Mouse (Mus musculus): ENCODE measurements around the gene Cltc. TPM values are rescaled to one million over a fixed set of nuclear protein-coding genes. Genes with fewer than 3 reads are reported as not detected.

Gene Cltc
- polyA plus RNA-seq, 1 experiment from 2014 or later: 164 TPM

DNA sequence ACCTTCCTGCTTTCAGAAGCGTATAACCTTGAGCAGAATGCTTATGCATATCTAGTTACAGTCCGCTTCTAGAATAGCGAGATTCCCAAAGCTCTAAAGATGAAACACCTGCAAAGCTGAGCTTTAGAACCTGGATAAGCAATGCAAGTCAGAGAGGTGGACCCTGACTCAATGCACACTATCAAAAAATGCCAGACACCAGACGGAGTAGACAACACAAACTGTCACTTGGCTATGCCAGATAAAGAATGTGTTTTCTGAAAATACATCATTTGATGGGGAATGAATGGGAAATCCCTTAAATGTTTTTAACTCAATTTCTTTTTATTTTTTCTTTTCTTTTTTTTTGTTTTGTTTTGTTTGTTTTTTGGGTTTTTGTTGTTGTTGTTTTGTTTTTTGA is 81.8 kb downstream of the Cltc start:
- no peak overlapping the region for H3K27ac ChIP-seq (replicated peaks)
- H3K27me3 ChIP-seq: no peaks in the 10 kb centered on the region
- no peak overlapping the region for H3K9ac ChIP-seq
- no peak overlapping the region for H3K4me2 ChIP-seq
- no peak overlapping the region for H3K4me3 ChIP-seq
- H3K4me1 ChIP-seq (replicated peaks): no peaks in the 10 kb centered on the region
- 93% methylated on average over 4 of the region's 4 CpGs for WGBS
- ATAC-seq (ENCODE audit: low FRiP score, low read depth): no peak
- no peaks in the 10 kb centered on the region for H3K9me3 ChIP-seq
- H3K36me3 ChIP-seq: no peaks in the 10 kb centered on the region

DNA sequence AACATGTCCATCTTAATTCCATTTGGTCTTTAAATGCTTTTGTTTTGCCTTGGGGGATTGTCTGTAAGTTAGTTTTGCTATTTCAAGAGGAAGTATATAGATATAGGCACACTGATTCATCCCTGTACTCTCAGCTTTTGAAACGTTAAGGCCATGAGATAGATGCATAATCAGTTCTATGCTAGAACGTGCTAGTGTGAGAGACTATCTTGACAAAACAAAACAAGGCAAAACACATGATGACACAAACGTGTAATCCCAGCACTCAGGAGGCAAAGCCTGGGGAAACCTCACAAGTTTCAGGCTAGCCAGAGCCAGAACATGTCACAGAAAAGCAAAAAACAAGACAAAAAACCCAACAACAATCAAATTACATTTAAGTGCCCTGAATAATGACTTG is 84.6 kb downstream of the Cltc start:
- Histone ChIP-seq H3K9me3 (no peaks in the 10 kb centered on the region), H3K9ac (no peak overlapping the region), H3K27me3 (no peaks in the 10 kb centered on the region), H3K36me3 (no peaks in the 10 kb centered on the region), H3K27ac (replicated peaks) (no peak overlapping the region), H3K4me3 (no peak overlapping the region), H3K4me2 (no peak overlapping the region), H3K4me1 (replicated peaks) (no peaks in the 10 kb centered on the region)
- WGBS: 84% methylated on average over 3 of the region's 3 CpGs
- no peak for ATAC-seq (ENCODE audit: low FRiP score, low read depth)

DNA sequence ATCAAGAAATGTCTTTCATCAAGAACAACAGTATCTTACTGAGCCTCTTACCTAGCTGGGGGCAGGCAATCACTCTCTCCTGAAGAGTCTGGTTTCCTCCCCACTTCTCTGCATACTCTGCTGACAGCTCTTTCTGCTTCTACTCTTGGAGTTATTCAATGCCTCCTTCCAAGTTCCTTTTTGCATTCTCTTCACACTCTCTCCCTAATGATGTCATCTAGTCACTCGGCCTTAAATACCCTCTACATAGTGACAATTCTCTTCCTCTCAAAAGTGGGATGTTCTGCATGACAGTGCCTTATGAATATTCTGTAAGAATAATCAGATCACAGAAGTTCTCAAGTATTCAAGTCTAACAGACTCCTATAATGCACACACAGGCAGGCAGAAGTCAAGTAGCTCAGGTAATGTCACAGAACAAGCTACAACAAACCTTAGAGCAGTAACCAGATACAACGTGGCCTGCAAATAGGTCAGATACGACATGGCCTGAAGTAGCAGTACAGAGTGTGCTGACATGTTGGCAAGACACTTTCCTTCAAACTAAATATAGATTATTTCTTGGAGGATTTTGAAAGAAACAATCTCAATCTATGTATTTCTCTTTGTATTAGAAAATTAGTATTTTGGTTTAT is 86.2 kb downstream of the Cltc start:
- no peaks in the 10 kb centered on the region for H3K9me3 ChIP-seq
- 62% methylated on average over 3 of the region's 3 CpGs for WGBS
- H3K36me3 ChIP-seq: no peaks in the 10 kb centered on the region
- no peak overlapping the region for H3K4me3 ChIP-seq
- ATAC-seq (ENCODE audit: low FRiP score, low read depth): no peak
- H3K27ac ChIP-seq (replicated peaks): no peak overlapping the region
- no peaks in the 10 kb centered on the region for H3K27me3 ChIP-seq
- no peak overlapping the region for H3K4me2 ChIP-seq
- no peak overlapping the region for H3K9ac ChIP-seq
- H3K4me1 ChIP-seq (replicated peaks): no peaks in the 10 kb centered on the region

DNA sequence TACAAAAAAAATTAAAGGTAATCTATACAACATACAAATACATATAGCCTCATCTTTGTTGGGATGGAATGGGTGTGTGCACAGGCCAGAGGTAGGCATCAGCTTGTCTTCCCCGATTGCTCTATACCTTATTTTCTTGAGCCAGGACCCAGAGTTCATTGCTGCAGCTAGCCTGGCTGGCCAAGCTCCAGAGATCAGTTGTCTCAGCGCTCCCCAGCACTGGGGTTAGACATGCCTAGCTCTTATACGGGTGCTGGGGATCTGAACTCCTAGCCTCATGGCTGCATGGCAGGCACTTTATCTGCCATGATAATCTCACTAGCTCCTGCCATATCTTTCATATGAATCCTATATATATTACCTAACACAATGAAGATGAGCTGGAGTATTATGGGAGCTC is 89.2 kb downstream of the Cltc start:
- Histone ChIP-seq H3K36me3 (peaks cover 21% of the 10 kb centered on the region), H3K27ac (replicated peaks) (no peak overlapping the region), H3K4me2 (no peak overlapping the region), H3K4me1 (replicated peaks) (no peaks in the 10 kb centered on the region), H3K27me3 (no peaks in the 10 kb centered on the region), H3K9ac (no peak overlapping the region), H3K9me3 (no peaks in the 10 kb centered on the region), H3K4me3 (no peak overlapping the region)
- 90% methylated on average over 3 of the region's 3 CpGs for WGBS
- no peak for ATAC-seq (ENCODE audit: low FRiP score, low read depth)

DNA sequence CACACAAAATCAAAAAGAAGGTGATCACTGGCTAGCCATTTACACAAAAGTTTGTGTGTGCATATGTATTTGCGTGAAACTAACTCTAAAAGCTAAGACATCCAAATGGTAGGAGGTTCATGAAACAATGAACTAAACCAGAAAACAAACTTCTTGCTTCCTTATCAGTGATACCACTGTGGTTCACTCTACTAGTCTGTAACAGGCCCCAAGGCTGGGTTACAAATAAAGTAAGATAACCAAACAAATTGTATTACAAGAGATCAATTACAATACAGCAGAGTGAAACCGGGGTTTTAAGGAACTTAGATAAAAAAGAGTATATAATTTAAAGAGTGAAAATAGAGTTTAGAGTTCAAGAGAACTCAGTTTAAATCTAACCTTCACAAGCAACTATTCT is 89.8 kb downstream of the Cltc start:
- Histone ChIP-seq H3K4me1 (replicated peaks) (no peaks in the 10 kb centered on the region), H3K27me3 (no peaks in the 10 kb centered on the region), H3K9me3 (no peaks in the 10 kb centered on the region), H3K4me2 (no peak overlapping the region), H3K36me3 (peaks cover 23% of the 10 kb centered on the region), H3K27ac (replicated peaks) (no peak overlapping the region), H3K9ac (no peak overlapping the region), H3K4me3 (no peak overlapping the region)
- ATAC-seq (ENCODE audit: low FRiP score, low read depth): no peak
- WGBS: 91% methylated on average over 2 of the region's 2 CpGs

DNA sequence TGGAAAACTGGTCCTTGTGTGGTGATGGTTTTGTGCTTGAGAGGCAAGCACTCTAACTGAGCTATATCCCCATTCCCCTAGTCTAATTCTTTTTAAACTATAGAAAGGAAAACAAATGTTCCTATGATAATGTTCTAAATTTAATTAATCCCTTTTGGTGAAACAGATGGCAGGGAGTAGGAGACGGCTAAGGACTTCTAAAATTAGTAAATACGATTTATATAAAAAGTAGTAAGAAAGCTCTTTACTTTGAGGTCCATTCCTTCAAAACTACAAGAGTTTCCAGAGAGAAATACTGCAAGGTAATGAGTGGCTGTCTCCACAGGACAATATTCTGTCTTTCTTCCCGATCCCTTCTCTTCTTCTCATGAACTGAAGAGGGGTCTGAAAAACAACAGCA is 93.0 kb downstream of the Cltc start:
- Histone ChIP-seq H3K36me3 (peaks cover 40% of the 10 kb centered on the region), H3K27me3 (no peaks in the 10 kb centered on the region), H3K27ac (replicated peaks) (no peak overlapping the region), H3K9me3 (no peaks in the 10 kb centered on the region), H3K4me3 (no peak overlapping the region), H3K4me2 (no peak overlapping the region), H3K9ac (no peak overlapping the region), H3K4me1 (replicated peaks) (no peaks in the 10 kb centered on the region)
- WGBS: 92% methylated on average over 3 of the region's 3 CpGs
- no peak for ATAC-seq (ENCODE audit: low FRiP score, low read depth)

DNA sequence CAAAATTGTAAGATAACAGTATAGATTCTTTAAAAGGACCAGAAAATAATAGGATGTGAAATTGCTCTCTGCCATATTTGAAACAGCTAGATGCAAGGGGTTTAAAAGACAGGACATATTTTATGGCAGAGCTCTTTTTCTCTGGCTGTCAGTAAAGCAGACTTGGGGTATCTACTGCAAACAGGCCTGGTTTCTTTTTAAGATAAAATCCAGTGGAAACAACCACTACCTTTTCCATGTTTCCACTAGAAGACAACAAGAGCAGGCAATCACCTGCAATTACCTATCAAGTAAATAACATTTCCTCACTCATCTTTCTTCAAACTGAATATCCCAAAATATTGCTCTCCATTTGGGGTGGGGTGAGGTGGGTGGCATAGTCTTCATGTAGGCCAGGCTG is 93.4 kb downstream of the Cltc start:
- H3K36me3 ChIP-seq: peaks cover 40% of the 10 kb centered on the region
- no peak overlapping the region for H3K27ac ChIP-seq (replicated peaks)
- no peak overlapping the region for H3K4me3 ChIP-seq

DNA sequence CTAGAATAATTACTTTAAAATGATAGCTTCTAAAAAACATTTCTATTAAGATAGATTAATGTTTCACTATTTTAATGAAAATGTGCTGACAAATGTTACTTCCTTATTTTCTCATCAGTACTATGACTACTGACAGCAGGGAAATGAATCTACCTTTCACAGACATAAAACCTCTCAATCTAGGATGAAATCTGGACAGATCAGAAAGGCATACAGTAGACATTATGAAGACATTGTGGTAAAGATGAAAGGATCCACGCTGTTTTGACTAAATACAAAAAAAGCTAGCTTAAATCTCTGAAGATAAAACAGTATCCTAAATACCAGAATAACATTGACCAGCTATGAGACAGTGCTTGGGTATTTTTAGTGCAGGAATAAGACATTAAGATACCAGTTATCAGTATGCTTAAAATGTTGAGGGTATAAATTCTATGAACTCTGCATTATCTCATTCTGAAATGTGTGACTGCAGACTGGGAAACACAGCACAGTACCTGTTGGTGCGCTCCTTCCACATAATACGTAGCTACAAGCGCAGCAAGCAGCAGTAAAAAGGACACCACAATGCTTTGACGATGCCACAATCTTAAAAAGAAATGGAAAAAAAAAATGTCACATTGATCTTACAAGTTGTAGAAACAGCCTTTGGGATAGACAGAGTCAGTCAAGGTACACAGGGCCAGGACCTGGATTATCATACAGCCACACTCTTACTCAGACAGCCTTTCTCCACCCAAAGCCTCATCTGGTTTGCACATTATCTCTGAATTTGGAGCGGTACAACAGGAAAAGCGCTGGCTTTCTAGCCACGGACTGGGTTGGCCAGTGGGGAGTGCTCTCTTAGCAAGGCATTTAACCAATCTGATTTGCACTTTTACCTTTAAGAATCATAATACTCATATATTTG is 94.1 kb downstream of the Cltc start:
- no peaks in the 10 kb centered on the region for H3K9me3 ChIP-seq
- H3K27me3 ChIP-seq: no peaks in the 10 kb centered on the region
- no peak overlapping the region for H3K27ac ChIP-seq (replicated peaks)
- ATAC-seq (ENCODE audit: low FRiP score, low read depth): no peak
- H3K4me3 ChIP-seq: no peak overlapping the region
- 93% methylated on average over 8 of the region's 8 CpGs for WGBS
- H3K9ac ChIP-seq: no peak overlapping the region
- peaks cover 40% of the 10 kb centered on the region for H3K36me3 ChIP-seq
- H3K4me1 ChIP-seq (replicated peaks): no peaks in the 10 kb centered on the region
- no peak overlapping the region for H3K4me2 ChIP-seq

More for the DNA sequence above, 93.4 kb downstream of the Cltc start:
- no peak for ATAC-seq (ENCODE audit: low FRiP score, low read depth)
- Histone ChIP-seq H3K9me3 (no peaks in the 10 kb centered on the region), H3K27me3 (no peaks in the 10 kb centered on the region), H3K9ac (no peak overlapping the region), H3K4me2 (no peak overlapping the region), H3K4me1 (replicated peaks) (no peaks in the 10 kb centered on the region)

DNA sequence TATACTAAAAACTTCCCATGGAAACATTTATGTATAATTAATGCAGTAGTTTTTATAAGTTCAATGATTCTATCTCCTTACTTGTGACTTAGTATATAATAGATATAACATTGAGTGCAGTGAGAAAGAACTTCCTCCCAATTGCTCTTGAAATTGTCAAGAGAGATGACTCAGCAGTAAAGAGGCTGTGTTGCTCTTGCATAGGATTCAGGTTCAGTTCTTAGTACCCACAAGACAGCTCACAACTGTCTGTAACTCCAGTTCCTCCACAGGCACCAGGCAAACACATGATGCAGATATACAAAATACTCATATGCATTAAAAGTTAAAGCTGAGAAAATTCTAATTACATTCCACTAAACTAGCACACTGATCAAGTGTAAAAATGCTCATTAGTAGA is 99.5 kb downstream of the Cltc start:
- no peak overlapping the region for H3K4me3 ChIP-seq
- no peak overlapping the region for H3K4me2 ChIP-seq
- no peaks in the 10 kb centered on the region for H3K27me3 ChIP-seq
- H3K36me3 ChIP-seq: peaks cover 19% of the 10 kb centered on the region
- H3K4me1 ChIP-seq (replicated peaks): no peaks in the 10 kb centered on the region
- H3K27ac ChIP-seq (replicated peaks): no peak overlapping the region
- no peak for ATAC-seq (ENCODE audit: low FRiP score, low read depth)
- no peak overlapping the region for H3K9ac ChIP-seq
- no peaks in the 10 kb centered on the region for H3K9me3 ChIP-seq

DNA sequence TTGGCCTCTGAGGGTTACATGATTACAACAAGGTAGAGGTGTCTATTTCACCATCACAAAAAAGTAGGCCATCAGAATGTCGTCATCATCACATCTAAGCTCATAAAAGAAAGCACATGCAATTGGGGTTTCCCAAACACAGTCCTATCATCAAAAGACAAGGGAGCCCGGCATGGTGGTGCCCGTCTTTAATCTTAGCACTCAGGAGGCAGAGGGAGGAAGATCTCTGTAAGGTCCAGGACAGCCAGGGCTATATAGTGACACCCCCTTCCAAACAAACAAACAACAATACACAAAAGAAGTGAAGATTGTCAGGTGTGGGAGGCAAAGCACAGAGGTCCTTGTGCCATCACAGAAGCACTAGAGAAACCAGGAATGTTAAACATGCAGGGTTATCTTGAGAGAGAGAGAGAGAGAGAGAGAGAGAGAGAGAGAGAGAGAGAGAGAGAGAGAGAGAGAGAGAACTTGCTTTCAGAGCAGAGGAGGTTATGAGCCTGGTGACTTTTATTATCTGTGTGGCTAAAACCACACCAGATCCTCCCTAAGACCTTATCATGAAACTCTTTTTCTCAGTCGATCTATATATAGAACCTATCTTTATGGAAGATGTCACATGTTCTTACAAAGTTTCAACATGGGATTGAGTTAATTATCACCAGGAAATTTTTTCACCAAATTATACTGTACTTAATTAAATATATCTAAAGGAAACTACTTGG is 100.4 kb downstream of the Cltc start:
- no peak for ATAC-seq (ENCODE audit: low FRiP score, low read depth)
- Histone ChIP-seq H3K4me1 (replicated peaks) (no peaks in the 10 kb centered on the region), H3K4me2 (no peak overlapping the region), H3K36me3 (peaks cover 11% of the 10 kb centered on the region), H3K9ac (no peak overlapping the region), H3K27ac (replicated peaks) (no peak overlapping the region), H3K9me3 (no peaks in the 10 kb centered on the region), H3K4me3 (no peak overlapping the region), H3K27me3 (no peaks in the 10 kb centered on the region)
- WGBS: 87% methylated on average over 4 of the region's 4 CpGs

DNA sequence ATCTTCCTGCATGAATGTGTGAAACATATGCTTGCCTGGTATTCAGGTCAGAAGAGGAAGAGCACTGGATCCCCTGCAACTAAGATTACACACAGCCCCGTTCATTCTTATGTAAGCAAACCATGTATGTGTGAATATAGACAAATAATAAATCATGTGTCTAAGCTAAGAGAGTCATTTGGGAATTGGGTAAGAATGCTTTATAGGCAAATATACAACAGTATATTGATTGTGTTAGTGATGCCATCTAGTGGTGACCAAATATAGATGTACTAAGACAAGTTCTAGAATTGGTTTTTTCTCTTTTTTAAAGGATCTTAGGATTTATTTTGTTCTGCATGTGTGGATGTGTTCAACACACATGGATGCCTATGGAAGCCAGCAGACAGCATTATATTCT is 101.7 kb downstream of the Cltc start:
- no peaks in the 10 kb centered on the region for H3K9me3 ChIP-seq
- no peaks in the 10 kb centered on the region for H3K4me1 ChIP-seq (replicated peaks)
- H3K27me3 ChIP-seq: no peaks in the 10 kb centered on the region
- no peak for ATAC-seq (ENCODE audit: low FRiP score, low read depth)
- H3K27ac ChIP-seq (replicated peaks): no peak overlapping the region
- H3K9ac ChIP-seq: no peak overlapping the region
- 63% methylated on average over 1 of the region's 1 CpGs for WGBS
- no peak overlapping the region for H3K4me3 ChIP-seq
- H3K4me2 ChIP-seq: no peak overlapping the region
- H3K36me3 ChIP-seq: peaks cover 4% of the 10 kb centered on the region

DNA sequence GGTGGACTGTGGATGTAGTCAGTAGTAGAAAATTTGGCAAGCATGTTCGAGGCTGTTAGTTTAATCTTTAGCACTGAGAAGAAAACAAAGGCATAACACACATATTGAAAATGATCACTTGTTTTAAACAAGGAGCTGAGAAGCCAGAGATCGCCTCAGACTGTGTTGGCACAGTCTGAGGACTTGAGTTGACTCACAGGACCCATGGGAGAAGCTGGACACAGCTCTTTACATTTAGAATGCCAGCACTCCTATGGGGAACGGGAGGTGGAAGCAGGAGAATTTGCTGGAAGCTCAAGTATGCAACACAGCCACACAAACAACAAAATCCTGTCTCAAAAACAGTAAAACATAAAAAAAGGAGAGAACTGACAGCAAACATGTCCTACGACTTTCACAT is 103.3 kb downstream of the Cltc start:
- H3K4me3 ChIP-seq: no peak overlapping the region
- no peaks in the 10 kb centered on the region for H3K4me1 ChIP-seq (replicated peaks)
- WGBS: 89% methylated on average over 4 of the region's 4 CpGs
- H3K9me3 ChIP-seq: no peaks in the 10 kb centered on the region
- H3K4me2 ChIP-seq: no peak overlapping the region
- no peak for ATAC-seq (ENCODE audit: low FRiP score, low read depth)
- no peaks in the 10 kb centered on the region for H3K36me3 ChIP-seq
- H3K27ac ChIP-seq (replicated peaks): no peak overlapping the region
- no peak overlapping the region for H3K9ac ChIP-seq
- H3K27me3 ChIP-seq: no peaks in the 10 kb centered on the region

Measured in hindbrain, embryonic 15.5 days (tissue).